Mouse (Mus musculus) embryonic facial prominence, embryonic 13.5 days (tissue): ENCODE data around the gene Erf. TPM values are rescaled to one million over a fixed set of nuclear protein-coding genes. Genes with fewer than 3 reads are reported as not detected.

Experiments used
- microRNA-seq: library from miRNA; unstranded; fragments of <30 nt; microRNA quantifications from one replicate; pipeline ENCODE4, GENCODE M21; 2016
- polyA plus RNA-seq: library from polyadenylated mRNA; unstranded; fragments of >200 nt; fragmentation: Nextera tagmentation; extraction: Ambion mirVana; gene quantifications from 2 replicates; pipeline ENCODE4 v1.2.1, GENCODE M21; 2015

Erf gene
- polyA plus RNA-seq, 1 experiment from 2014 or later, result 25.3 TPM

Small RNA genes within 50 kb of the gene (microRNA-seq; reads per million reads assigned to microRNA genes)
- gene Mir7048, result not detected

Other genes with a start within 250 kb of the Erf start
- gene Atp1a3, start 244.8 kb downstream of the Erf start, polyA plus RNA-seq, result 2.0 and 2.3 TPM in 2 replicates
- 9.8 and 11.2 TPM in 2 replicates for gene Grik5, start 178.4 kb downstream of the Erf start, polyA plus RNA-seq
- gene Zfp574, start 178.2 kb downstream of the Erf start, polyA plus RNA-seq, result 33.7 and 36.3 TPM in 2 replicates
- gene Pou2f2, start 71.0 kb downstream of the Erf start, polyA plus RNA-seq, result 0.91 and 1.3 TPM in 2 replicates
- 8.7 and 9.9 TPM in 2 replicates for gene Dedd2, start 30.1 kb downstream of the Erf start, polyA plus RNA-seq
- gene Zfp526, start 29.3 kb downstream of the Erf start, polyA plus RNA-seq, result 2.9 and 3.4 TPM in 2 replicates
- gene Gsk3a, start 12.9 kb downstream of the Erf start, polyA plus RNA-seq, result 11.4 and 14.4 TPM in 2 replicates
- gene Cic, start 16.9 kb upstream of the Erf start, polyA plus RNA-seq, result 46.2 and 47.4 TPM in 2 replicates
- gene Pafah1b3, start 47.2 kb upstream of the Erf start, polyA plus RNA-seq, result 315 and 322 TPM in 2 replicates
- gene Prr19, start 50.6 kb upstream of the Erf start, polyA plus RNA-seq, result 0.60 and 0.92 TPM in 2 replicates
- gene Tmem145, start 55.3 kb upstream of the Erf start, polyA plus RNA-seq, result 2.2 and 2.5 TPM in 2 replicates
- 17.6 and 18.5 TPM in 2 replicates for gene Megf8, start 66.4 kb upstream of the Erf start, polyA plus RNA-seq
- 4.4 and 7.0 TPM in 2 replicates for gene Cnfn, start 119.0 kb upstream of the Erf start, polyA plus RNA-seq
- gene Lipe, start 147.9 kb upstream of the Erf start, polyA plus RNA-seq, result 9.5 and 9.9 TPM in 2 replicates
- gene Cxcl17, start 162.1 kb upstream of the Erf start, polyA plus RNA-seq, result 0.85 TPM in 1 of 2 replicates, not detected in the other
- gene Ceacam1, start 226.8 kb upstream of the Erf start, polyA plus RNA-seq, result 0.91 and 2.0 TPM in 2 replicates